Mouse (Mus musculus) common myeloid progenitor, adult 5-6 weeks (primary cell): ENCODE data around the gene Fgfr2. TPM values are rescaled to one million over a fixed set of nuclear protein-coding genes. Genes with fewer than 3 reads are reported as not detected.

Experiments
- ATAC-seq: replicated peaks from 2 replicates; pipeline ENCODE4 v1.8.0; 2016; ENCODE audit warnings: low read depth, mild to moderate bottlenecking, moderate TSS enrichment, inconsistent platforms; ENCODE audit not compliant: poor library complexity, severe bottlenecking
- total RNA-seq: library from RNA; stranded (forward); fragments of 200-1000, 187-1606 nt; gene quantifications from 2 replicates; pipeline ENCODE4 v1.2.3, GENCODE M21; 2017

Fgfr2 gene
- total RNA-seq, 1 experiment from 2014 or later, result not detected

GRCm38 (mm10) chr7:131327054-131327453 lies 1796.1 kb downstream of the Fgfr2 start:
- ATAC-seq, result no peak

GRCm38 (mm10) chr7:131322192-131322591 lies 1801.0 kb downstream of the Fgfr2 start, which contains the start of gene Cuzd1:
Gene Cuzd1, minus strand, starts transcription at chr7:131322292.
- no peak for ATAC-seq

GRCm38 (mm10) chr7:131318340-131318739 lies 1804.8 kb downstream of the Fgfr2 start:
- no peak for ATAC-seq

GRCm38 (mm10) chr7:131317587-131317986 lies 1805.6 kb downstream of the Fgfr2 start:
- no peak for ATAC-seq

GRCm38 (mm10) chr7:131314493-131314892 lies 1808.7 kb downstream of the Fgfr2 start:
- ATAC-seq, result no peak

- ATAC-seq, result no peak
These were observed 1816.4 kb downstream of the Fgfr2 start for GRCm38 (mm10) chr7:131306733-131307132.

DNA sequence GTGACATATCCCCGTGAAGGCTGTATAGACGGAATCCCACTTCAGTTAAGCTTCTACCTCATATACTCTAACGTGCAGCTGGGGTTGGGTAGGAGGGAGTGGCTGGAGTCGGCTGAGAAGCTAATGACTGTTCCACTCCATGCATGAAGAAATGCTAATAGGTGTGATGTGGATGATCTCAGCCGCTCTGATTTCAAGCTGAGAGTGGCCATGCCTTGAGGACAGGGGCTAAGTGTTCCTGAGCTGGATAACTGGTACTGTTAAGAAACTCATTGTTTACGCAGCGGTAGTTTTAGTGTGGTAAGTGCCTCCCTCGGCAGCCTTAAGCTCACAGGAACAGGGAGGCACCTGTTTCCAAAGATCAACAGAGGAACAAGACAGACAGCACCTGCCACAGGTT lies 1819.8 kb downstream of the Fgfr2 start:
- no peak for ATAC-seq

DNA sequence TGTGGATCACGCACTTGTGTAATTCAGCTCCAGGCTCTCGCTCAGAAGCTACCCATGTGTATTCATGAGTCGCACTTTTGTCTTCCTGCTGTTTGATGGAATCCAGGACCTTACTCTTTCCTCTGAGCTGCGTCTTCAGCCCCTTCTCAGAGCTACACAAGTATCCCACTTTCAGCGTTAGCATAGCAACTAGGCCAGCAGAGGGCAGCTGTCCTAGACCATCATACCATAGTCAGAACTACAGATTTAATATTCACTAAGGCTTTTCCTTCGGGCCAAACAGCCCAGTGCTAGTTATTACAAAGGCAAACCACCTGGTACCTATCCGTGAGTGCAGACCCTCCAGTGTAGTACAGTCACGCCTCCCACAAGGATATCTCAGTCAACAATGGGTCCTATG lies 1826.0 kb downstream of the Fgfr2 start:
- no peak for ATAC-seq

DNA sequence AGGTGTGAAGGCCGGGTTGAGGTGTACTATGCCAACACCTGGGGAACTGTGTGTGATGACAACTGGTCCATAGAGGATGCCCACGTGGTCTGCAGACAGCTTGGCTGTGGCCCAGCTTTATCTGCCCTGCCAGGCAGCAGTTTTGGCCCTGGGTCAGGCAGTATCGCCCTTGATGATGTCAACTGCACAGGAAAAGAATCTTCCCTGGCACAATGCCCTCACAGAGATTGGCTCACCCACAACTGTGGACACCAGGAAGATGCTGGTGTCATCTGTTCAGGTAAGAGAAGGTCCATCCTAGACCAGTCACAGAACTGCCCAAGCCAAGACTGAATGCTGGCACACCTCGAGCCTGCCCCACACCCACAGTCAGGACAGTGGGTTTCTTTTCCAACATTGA lies 1857.3 kb downstream of the Fgfr2 start:
- no peak for ATAC-seq

DNA sequence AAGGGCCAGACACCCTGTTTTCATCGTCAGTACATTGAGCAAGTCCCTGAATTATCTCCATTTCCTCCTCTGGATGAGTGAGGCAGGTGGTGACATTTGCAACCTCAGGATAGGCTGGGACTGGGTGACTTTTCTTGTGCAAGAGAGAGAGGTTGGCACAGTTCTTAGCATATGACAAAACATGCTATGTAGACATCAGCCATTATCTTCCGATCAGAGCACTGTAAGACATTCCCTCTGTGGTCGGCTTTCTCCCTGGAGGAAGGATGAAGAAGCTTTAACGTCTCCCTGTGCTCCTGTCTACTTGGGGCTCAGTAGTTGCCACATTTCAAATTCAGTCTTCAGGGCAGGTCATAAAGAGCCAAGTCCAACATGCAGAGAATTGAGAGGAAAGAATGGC lies 1858.9 kb downstream of the Fgfr2 start:
- ATAC-seq, result no peak

GRCm38 (mm10) chr7:131260946-131261345 lies 1862.2 kb downstream of the Fgfr2 start:
- no peak for ATAC-seq

GRCm38 (mm10) chr7:131257309-131257708 lies 1865.8 kb downstream of the Fgfr2 start:
- ATAC-seq, result no peak

DNA sequence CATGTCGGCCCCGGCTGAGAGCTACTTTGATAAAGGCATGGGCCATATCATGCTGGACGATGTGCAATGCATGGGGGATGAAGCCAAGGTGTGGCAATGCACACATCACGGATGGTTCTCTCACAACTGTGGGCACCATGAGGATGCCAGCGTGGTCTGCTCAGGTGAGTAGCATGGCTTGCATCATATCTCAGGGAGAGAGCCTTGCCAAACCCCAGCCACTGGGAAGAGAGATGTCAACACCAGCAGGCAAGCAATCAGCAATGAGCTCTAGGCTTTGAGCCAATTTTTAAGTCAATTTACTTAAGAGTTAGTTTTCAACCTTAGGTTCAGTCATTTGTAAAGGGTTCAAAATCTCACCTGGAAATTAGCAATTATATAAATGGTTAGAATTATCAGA lies 1866.3 kb downstream of the Fgfr2 start:
- ATAC-seq, result no peak

DNA sequence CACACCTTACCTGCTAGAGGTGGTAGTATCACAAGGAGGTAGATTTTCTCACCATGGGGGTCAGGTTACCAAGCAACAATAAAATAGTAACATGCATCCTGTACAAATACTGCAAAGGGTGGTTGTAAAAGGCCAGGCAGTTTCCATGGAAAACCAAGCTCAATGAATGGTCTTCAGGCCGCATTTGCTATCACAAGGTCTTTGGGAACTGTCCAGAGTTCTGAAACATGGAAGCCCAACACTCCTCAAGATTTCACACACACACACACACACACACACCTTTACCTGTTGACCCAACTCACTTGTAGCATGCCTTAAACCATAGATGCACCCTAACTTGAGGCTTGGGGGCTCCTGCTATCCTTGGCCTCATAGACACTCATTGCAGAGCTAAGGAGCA lies 1878.2 kb downstream of the Fgfr2 start:
- ATAC-seq, result no peak

DNA sequence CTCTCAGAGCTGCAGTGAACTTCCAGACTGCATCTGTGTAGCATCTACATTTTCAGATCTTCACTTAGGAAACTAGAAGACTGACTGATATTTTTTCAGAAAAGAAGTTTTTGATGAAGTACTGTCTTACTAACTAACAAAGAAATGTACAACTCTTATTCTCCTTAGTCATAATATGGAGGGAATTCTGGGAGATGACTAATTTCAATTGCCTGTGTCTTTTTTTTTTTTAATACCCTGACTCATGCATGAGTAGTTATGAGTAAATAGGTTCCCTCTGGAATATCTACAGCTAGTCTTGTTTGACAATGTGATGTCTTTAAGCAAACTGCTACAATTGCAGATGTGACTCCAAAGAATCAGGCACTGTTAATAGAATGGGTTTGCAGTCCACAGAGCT lies 1887.1 kb downstream of the Fgfr2 start:
- no peak for ATAC-seq

DNA sequence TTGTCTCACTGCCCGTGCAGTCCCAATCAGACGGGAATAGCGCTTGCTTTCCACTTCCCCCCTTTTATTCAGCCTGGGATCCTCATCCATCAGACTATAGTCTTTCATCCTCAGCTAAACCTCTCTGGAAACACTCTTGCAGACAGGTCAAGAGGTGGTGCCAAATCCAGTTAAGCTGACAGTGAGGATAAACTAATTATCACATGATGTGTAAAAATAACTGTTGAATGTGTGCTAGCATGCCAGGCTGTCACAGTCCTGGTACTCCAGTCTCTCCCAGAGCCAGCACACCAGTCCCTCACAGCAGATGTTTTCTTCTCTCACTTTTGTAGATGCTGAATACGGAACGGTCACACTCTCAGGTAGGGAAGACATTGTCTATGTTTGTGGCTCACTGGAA lies 1900.1 kb downstream of the Fgfr2 start:
- no peak for ATAC-seq

- ATAC-seq, result no peak
These were observed 1935.2 kb downstream of the Fgfr2 start for GRCm38 (mm10) chr7:131187996-131188395.

DNA sequence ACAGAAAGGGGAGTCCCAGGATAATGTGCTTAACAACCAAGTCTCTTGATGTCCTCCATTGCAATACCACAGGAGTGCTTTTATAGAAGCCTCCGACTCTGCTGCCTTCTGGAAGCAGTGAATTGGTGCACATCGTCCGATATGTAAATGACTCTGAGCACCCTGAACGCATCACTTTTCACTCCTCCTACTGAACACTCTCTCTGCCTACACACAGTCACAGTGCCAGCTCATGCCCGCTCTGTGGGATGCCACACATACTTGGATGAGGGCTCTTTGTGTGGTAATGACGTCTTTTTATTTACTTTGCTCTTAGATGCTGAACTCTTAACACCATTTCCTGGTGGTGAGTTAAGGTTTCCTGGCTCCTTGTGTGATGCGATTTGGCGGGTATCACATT lies 1936.1 kb downstream of the Fgfr2 start:
- no peak for ATAC-seq

DNA sequence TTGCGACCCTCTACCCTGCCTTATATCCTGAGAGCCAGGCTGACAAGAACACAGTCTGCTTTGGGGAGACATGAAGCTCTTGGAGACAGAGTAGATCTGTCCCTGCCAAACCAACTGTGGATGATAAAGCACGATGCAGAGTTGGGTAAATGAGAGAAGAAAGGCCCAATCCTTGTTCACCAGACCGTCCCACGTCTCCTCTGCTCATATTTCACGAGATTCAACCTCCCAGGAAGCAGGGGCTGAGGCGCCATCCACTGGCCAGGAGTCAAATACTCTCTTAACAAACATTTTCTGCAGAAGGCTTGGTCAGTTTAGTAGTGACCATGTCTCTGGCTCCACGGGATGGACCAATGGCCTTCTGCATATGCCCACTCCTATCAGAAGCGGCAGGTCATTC lies 1938.8 kb downstream of the Fgfr2 start:
- no peak for ATAC-seq

DNA sequence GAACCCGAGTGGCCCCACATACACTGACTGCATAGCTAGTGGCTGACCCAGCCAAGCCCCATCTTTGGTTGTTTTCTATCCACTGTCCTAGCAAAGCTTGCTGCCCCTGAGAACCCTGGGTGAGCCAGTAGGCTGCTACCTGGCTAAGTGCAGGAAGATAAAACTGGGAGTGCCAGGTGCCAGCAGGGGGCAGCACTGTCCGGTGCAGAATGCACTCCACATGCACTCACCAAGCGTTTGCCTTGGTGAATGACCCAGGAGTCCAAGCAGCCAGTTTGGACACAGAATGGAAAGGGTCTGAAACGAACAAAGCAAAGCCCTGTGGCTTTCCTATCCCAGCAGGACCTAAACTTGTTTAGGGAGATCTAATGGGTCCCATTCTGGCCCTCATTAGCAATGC lies 1940.5 kb downstream of the Fgfr2 start:
- ATAC-seq, result no peak

DNA sequence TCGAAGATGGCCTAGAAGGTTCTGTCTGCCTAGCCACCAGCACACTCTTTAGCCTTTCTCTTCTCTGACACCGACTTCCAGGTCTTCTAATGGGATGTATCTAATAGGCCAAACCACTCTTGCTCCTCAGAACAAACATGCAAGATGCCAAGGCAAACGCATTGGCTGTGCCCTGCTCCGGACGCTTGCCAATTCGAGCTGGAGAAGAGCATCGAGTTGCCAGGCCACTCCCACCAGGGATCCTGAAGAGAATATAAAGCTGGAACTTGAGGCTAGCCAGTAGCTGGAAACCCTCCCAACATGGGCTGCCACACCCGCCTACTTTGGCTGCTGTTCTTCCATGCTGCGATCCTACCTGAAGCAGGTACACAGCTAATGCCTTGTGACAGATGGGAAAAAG lies 1949.0 kb downstream of the Fgfr2 start, which contains the start of gene 5430419D17Rik:
Gene 5430419D17Rik, plus strand, starts transcription at position 282 of the 400 bp plus-strand sequence.
- ATAC-seq, result no peak

- ATAC-seq, result no peak
These were observed 1954.1 kb downstream of the Fgfr2 start for GRCm38 (mm10) chr7:131169099-131169498.

DNA sequence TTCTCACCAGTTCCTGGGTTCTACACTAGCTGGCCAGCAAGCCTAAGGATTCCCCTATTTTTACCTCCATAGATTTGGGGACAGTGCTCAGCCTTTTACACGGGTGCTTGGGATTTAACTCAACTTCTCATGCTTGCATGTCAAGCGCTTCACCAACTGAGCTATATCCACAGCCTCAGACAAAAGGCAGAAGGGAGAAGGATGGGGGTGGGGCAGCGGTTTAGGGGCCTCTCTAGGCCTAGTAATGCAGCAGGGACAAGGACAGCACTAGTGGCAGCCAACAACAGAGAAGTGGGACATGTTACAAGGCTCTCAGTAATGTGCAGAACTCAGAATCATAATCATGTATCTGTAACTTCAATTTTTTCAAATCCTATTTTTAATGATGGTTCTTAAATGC lies 1955.4 kb downstream of the Fgfr2 start:
- ATAC-seq, result no peak
